Mouse (Mus musculus): Measurements from ENCODE around the gene Bsnd. TPM values are rescaled to one million over a fixed set of nuclear protein-coding genes. Genes with fewer than 3 reads are reported as not detected.

The Bsnd gene
- polyA plus RNA-seq (2014; fragmentation: Illumina TruSeq; extraction: RNeasy Lipid Tissue Mini Kit (QIAGEN cat#74804); ENCODE audit: low read depth, low replicate concordance) = not detected

DNA sequence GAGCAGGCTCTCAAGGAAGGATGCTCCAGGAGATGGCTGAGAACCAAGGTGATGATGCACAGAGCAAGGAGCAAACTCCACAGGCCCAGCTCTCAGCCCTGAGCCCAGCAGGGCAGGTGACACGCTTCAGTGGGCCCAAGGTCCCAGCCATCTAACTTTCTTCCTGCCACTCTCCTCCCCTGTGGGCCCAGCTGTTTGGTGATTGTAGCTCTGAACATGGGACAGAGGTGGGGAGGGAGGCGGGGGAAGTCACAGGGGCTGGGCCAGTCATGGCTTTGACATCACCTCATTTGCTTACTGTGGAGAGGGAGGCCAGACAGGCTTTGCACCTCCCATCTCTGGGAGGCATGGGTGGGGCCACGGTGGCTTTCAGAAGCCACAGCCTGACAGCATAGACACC is at the start of gene Bsnd:
Gene Bsnd (minus strand): TSS at position 168 of the 400 bp plus-strand sequence.

Other genes with a start within 250 kb of the Bsnd start
- gene Usp24, start 176.1 kb downstream of the Bsnd start, polyA plus RNA-seq (2014; fragmentation: Illumina TruSeq; extraction: RNeasy Lipid Tissue Mini Kit (QIAGEN cat#74804); ENCODE audit: low read depth, low replicate concordance) = 29.1 TPM
- gene Pcsk9, start 28.0 kb downstream of the Bsnd start, polyA plus RNA-seq (2014; fragmentation: Illumina TruSeq; extraction: RNeasy Lipid Tissue Mini Kit (QIAGEN cat#74804); ENCODE audit: low read depth, low replicate concordance) = not detected
- 2.7 TPM for gene Dhcr24, start 68.8 kb upstream of the Bsnd start, polyA plus RNA-seq (2014; fragmentation: Illumina TruSeq; extraction: RNeasy Lipid Tissue Mini Kit (QIAGEN cat#74804); ENCODE audit: low read depth, low replicate concordance)
- gene Lexm, start 125.0 kb upstream of the Bsnd start, polyA plus RNA-seq (2014; fragmentation: Illumina TruSeq; extraction: RNeasy Lipid Tissue Mini Kit (QIAGEN cat#74804); ENCODE audit: low read depth, low replicate concordance) = not detected
- not detected for gene Ttc22, start 130.1 kb upstream of the Bsnd start, polyA plus RNA-seq (2014; fragmentation: Illumina TruSeq; extraction: RNeasy Lipid Tissue Mini Kit (QIAGEN cat#74804); ENCODE audit: low read depth, low replicate concordance)
- 9.8 TPM for gene Pars2, start 158.8 kb upstream of the Bsnd start, polyA plus RNA-seq (2014; fragmentation: Illumina TruSeq; extraction: RNeasy Lipid Tissue Mini Kit (QIAGEN cat#74804); ENCODE audit: low read depth, low replicate concordance)
- 31.1 TPM for gene Ttc4, start 186.7 kb upstream of the Bsnd start, polyA plus RNA-seq (2014; fragmentation: Illumina TruSeq; extraction: RNeasy Lipid Tissue Mini Kit (QIAGEN cat#74804); ENCODE audit: low read depth, low replicate concordance)
- gene Mroh7, start 238.6 kb upstream of the Bsnd start, polyA plus RNA-seq (2014; fragmentation: Illumina TruSeq; extraction: RNeasy Lipid Tissue Mini Kit (QIAGEN cat#74804); ENCODE audit: low read depth, low replicate concordance) = 1.0 TPM
- gene Fam151a, start 241.6 kb upstream of the Bsnd start, polyA plus RNA-seq (2014; fragmentation: Illumina TruSeq; extraction: RNeasy Lipid Tissue Mini Kit (QIAGEN cat#74804); ENCODE audit: low read depth, low replicate concordance) = 0.39 TPM

Data from heart, adult 10 weeks (tissue).